Mouse (Mus musculus) midbrain, postnatal 0 days (tissue): ENCODE measurements around the gene Fbxo41. TPM values are rescaled to one million over a fixed set of nuclear protein-coding genes. Genes with fewer than 3 reads are reported as not detected.

Experiments used
- ATAC-seq: fragments of 200-750 bp; cut with Nextera tagmentation; 2 replicates; pipeline ENCODE4 v1.8.0; 2017; ENCODE audit warnings: moderate number of reproducible peaks, mild to moderate bottlenecking, moderate TSS enrichment, moderate library complexity; ENCODE audit not compliant: low FRiP score
- DNase-seq: peaks from one replicate; pipeline ENCODE4 v3.0.0-alpha.2; 2015; ENCODE audit warnings: low spot score
- H3K27ac ChIP-seq: fragments of 300-500 bp; sonication (generic); 2 replicates; pipeline ENCODE4 v1.5.1; 2014; ENCODE audit warnings: low read depth, mild to moderate bottlenecking, low read length, mixed read lengths
- H3K27me3 ChIP-seq: fragments of 300-500 bp; sonication (generic); 2 replicates; pipeline ENCODE4 v1.6.1; 2014; ENCODE audit warnings: low read length, control low read depth, mixed read lengths; ENCODE audit not compliant: insufficient read depth
- H3K36me3 ChIP-seq: fragments of 300-500 bp; sonication (generic); 2 replicates; pipeline ENCODE4 v1.6.1; 2014; ENCODE audit warnings: low read length, control low read depth, mixed read lengths; ENCODE audit not compliant: insufficient read depth
- H3K4me1 ChIP-seq: fragments of 300-500 bp; sonication (generic); 2 replicates; pipeline ENCODE4 v1.6.1; 2014; ENCODE audit warnings: mild to moderate bottlenecking, control low read depth, antibody characterized with exemption, low read length, mixed read lengths; ENCODE audit not compliant: insufficient read depth
- H3K4me2 ChIP-seq: fragments of 300-500 bp; sonication (generic); 2 replicates; pipeline ENCODE4 v1.6.1; 2014; ENCODE audit warnings: low read depth, mild to moderate bottlenecking, low read length, mixed read lengths; ENCODE audit not compliant: poor library complexity, severe bottlenecking
- H3K4me3 ChIP-seq: fragments of 300-500 bp; sonication (generic); 2 replicates; pipeline ENCODE4 v1.5.1; 2014; ENCODE audit warnings: low read depth, mild to moderate bottlenecking, low read length, moderate library complexity
- H3K9ac ChIP-seq: fragments of 300-500 bp; sonication (generic); replicated peaks from 2 replicates; pipeline ENCODE4 v1.6.1; 2014; ENCODE audit warnings: mild to moderate bottlenecking, low read length, moderate library complexity, mixed read lengths; ENCODE audit not compliant: poor library complexity, severe bottlenecking
- H3K9me3 ChIP-seq: fragments of 300-500 bp; sonication (generic); 2 replicates; pipeline ENCODE4 v1.6.1; 2016; ENCODE audit warnings: low read length, control low read depth
- CTCF ChIP-seq: IDR thresholded peaks from 2 replicates; pipeline ENCODE4 v1.5.1; 2016; ENCODE audit warnings: antibody characterized with exemption, mild to moderate bottlenecking
- WGBS: fragments of 180-500 bp; shearing (Covaris S2); extraction: QIAGEN DNeasy Blood & Tissue Kit; methylation state at CpG from one replicate; pipeline ENCODE4 v1.1.7; 2014; 5-methylcytosine and 5-hydroxymethylcytosine counted together
- polyA plus RNA-seq: library from polyadenylated mRNA; unstranded; fragments of >200 nt; fragmentation: Nextera tagmentation; extraction: Ambion mirVana; gene quantifications from 2 replicates; pipeline ENCODE4 v1.2.1, GENCODE M21; 2015
- total RNA-seq: library from RNA; depleted of rRNA; stranded (reverse); fragments of >200 nt; gene quantifications from 2 replicates; pipeline ENCODE4 v1.2.3, GENCODE M21; 2014

The Fbxo41 gene
- total and polyA plus RNA-seq, 2 experiments from 2014 or later, result 13.3 to 67.3 TPM

DNA sequence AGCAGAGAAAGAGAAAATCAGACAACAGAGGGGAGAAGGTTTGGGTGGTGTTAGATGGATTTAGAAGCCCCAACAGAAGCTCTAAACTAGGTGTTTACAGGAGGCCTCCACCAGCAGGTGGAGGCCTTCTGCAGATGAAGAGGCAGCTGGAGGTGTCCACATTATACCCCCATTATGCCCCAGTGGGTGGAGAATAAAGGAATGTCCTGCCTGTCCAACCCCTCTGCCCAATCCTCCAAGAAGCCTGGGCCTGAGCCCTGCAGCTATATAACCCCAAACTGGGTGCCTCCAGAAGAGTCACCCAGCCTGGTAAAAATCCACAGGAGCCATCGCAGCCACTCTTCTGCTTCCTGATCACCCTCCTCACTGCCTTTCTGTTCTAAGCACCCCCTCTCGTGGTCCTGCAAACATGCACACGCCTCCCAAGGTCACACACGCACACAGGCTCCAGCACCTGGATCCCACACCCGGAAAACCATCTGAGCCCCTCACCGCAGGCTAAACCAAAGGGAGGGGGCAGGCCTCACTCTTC lies 1.2 kb downstream of the Fbxo41 start:
- Histone ChIP-seq H3K4me1 (peaks cover 11% of the 10 kb centered on the region; the same call in 1 of the 2 replicates), H3K4me2 (peak overlapping the region; percentile 76), H3K27ac (peak overlapping the region; percentile 94), H3K9me3 (no peaks in the 10 kb centered on the region), H3K27me3 (no peaks in the 10 kb centered on the region), H3K9ac (peak overlapping the region; percentile 94), H3K4me3 (peak overlapping the region; percentile 75), H3K36me3 (no peaks in the 10 kb centered on the region)
- TF ChIP-seq CTCF, result peak; percentile 50
- WGBS, result 3% methylated on average over 6 of the region's 6 CpGs
- peak; percentile 18; the same call in 1 of the 2 replicates for ATAC-seq
- no peak for DNase-seq

DNA sequence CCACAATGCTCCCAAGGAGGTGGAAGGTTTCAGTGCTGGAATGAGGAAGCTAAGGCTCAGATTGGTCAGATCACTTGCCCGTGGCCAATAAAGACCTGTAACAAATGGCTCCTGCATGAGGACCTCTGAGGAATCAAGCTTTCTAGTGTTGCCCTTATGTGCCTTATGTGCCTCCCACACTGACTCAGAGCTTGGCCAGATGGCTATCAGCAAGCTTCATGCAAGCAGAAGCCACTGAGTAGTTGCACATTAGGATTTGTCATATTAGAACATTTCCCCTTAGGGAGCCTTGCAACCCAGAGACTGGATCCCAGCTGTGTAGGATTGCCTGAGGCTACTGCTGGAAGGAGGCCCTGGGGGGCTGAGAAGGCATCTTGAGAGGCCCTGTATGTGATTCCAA lies 2.4 kb downstream of the Fbxo41 start:
- Histone ChIP-seq H3K27ac (no peak overlapping the region), H3K27me3 (no peaks in the 10 kb centered on the region), H3K9ac (no peak overlapping the region), H3K4me2 (no peak overlapping the region), H3K4me1 (peaks cover 11% of the 10 kb centered on the region; the same call in 1 of the 2 replicates), H3K4me3 (no peak overlapping the region), H3K36me3 (no peaks in the 10 kb centered on the region), H3K9me3 (no peaks in the 10 kb centered on the region)
- WGBS, result 89% methylated on average over 1 of the region's 1 CpGs
- ATAC-seq (no peak), DNase-seq (no peak)
- TF ChIP-seq CTCF, result no peak

DNA sequence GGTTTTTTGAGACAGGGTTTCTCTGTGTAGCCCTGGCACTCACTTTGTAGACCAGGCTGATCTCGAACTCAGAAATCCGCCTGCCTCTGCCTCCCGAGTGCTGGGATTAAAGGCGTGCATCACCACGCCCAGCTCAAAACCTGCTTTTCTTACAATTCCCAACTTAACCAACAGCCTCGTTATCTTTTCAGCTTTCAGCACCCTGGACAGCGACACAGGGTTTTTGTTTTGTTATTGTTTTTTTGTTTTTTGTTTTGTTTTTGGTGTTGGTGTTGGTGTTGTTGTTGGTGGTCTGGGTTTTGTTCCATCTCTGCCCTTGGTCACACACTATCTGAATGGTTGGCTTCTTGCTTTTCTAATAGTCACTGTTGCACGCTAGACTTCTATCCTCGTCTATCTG lies 4.6 kb downstream of the Fbxo41 start:
- TF ChIP-seq CTCF, result no peak

DNA sequence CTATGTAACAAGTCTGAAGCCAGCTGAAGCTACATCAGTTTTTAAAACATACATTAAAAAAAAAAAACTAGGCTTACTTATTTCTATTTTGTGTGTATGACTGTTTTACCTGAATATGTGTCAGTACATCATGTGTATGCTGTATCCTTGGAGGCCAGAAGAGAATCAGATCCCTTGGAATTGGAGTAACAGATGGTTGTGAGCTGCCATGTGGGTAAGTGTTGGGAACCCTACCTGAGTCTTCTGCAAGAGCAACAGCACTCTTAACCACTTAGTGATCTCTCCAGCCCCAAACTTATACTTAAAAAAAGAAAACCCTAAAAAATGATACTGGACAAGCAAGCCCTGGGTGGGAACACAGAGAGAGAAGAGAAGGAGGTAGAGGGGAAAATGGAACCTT lies 5.8 kb downstream of the Fbxo41 start:
- H3K9me3 ChIP-seq, result no peaks in the 10 kb centered on the region
- no peak overlapping the region for H3K9ac ChIP-seq
- DNase-seq (no peak), ATAC-seq (no peak)
- no peaks in the 10 kb centered on the region for H3K27me3 ChIP-seq
- H3K4me3 ChIP-seq, result no peak overlapping the region
- H3K27ac ChIP-seq, result no peak overlapping the region
- no peak for TF ChIP-seq CTCF
- no peaks in the 10 kb centered on the region for H3K36me3 ChIP-seq
- no peak overlapping the region for H3K4me2 ChIP-seq
- peaks cover 3% of the 10 kb centered on the region; the same call in 1 of the 2 replicates for H3K4me1 ChIP-seq

More for the DNA sequence above, 4.6 kb downstream of the Fbxo41 start:
- no peaks in the 10 kb centered on the region for H3K36me3 ChIP-seq
- DNase-seq (no peak), ATAC-seq (no peak)
- 77% methylated on average over 9 of the region's 9 CpGs for WGBS
- no peaks in the 10 kb centered on the region for H3K27me3 ChIP-seq
- H3K27ac ChIP-seq, result no peak overlapping the region
- peaks cover 5% of the 10 kb centered on the region; the same call in 1 of the 2 replicates for H3K4me1 ChIP-seq
- no peaks in the 10 kb centered on the region for H3K9me3 ChIP-seq
- H3K9ac ChIP-seq, result no peak overlapping the region
- no peak overlapping the region for H3K4me2 ChIP-seq
- H3K4me3 ChIP-seq, result no peak overlapping the region

DNA sequence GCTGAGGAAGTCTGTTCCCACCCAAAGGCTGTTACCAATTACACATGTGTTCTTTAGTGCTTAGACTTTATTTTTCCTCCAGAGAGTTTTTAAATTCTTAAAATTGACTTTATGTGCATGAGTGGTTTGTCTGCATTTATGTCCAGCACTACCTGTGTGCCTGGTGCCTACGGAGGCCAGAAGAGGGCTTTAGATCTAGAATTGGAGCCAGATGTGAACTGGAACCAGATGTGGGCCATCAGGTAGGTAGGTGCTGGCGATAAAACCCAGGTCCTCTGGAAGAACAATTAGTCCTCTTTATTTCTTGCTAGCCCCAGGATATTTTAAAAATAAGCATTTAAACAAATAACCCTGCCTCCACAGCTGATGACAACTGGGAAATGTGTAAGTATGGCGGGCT lies 11.2 kb downstream of the Fbxo41 start:
- H3K9ac ChIP-seq, result no peak overlapping the region
- ATAC-seq (no peak), DNase-seq (no peak)
- 98% methylated on average over 3 of the region's 3 CpGs for WGBS
- no peaks in the 10 kb centered on the region for H3K4me1 ChIP-seq
- no peak overlapping the region for H3K4me3 ChIP-seq
- H3K36me3 ChIP-seq, result no peaks in the 10 kb centered on the region
- no peaks in the 10 kb centered on the region for H3K9me3 ChIP-seq
- no peak overlapping the region for H3K27ac ChIP-seq
- TF ChIP-seq CTCF, result no peak
- H3K27me3 ChIP-seq, result no peaks in the 10 kb centered on the region
- no peak overlapping the region for H3K4me2 ChIP-seq

DNA sequence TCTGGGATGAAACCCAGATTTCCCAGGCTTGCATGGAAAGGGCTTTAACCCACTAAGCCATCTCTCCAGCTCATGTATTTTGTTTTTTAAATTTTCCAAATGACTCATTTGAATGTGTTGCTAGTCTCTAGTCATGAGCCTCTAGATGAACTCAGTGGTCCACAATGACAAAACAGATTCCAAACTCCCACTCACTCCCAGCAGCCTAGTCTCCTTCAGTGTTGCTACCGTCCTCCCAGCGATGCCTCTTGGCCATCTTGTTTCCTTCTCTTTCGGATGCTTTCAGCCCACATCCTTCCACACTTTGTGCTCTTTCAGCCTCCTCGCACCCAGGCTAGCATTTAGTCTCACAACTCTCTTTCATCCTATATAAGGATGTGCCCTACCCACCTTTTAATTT lies 12.5 kb downstream of the Fbxo41 start:
- Histone ChIP-seq H3K27ac (no peak overlapping the region), H3K4me2 (no peak overlapping the region), H3K4me3 (no peak overlapping the region), H3K9ac (no peak overlapping the region), H3K27me3 (no peaks in the 10 kb centered on the region; the same call in 1 of the 2 replicates), H3K36me3 (no peaks in the 10 kb centered on the region), H3K9me3 (no peaks in the 10 kb centered on the region), H3K4me1 (no peaks in the 10 kb centered on the region)
- no peak for TF ChIP-seq CTCF
- 87% methylated on average over 4 of the region's 4 CpGs for WGBS
- ATAC-seq (no peak), DNase-seq (no peak)
